Mouse (Mus musculus) gastrocnemius, adult 2 months (tissue): Measurements from ENCODE around the gene Rcn2. TPM values are rescaled to one million over a fixed set of nuclear protein-coding genes. Genes with fewer than 3 reads are reported as not detected.

ENCODE experiments used
- DNase-seq: peaks from one replicate; pipeline ENCODE4 v3.0.0; 2022
- H3K27ac ChIP-seq: fragments of 200-600 bp; 2 replicates; pipeline ENCODE4 v1.8.1; 2022; ENCODE audit warnings: mild to moderate bottlenecking
- H3K4me3 ChIP-seq: fragments of 200-600 bp; 2 replicates; pipeline ENCODE4 v1.8.1; 2022; ENCODE audit warnings: mild to moderate bottlenecking, moderate library complexity
- CTCF ChIP-seq: fragments of 200-600 bp; IDR thresholded peaks from 2 replicates; pipeline ENCODE4 v1.8.1; 2022; ENCODE audit warnings: antibody characterized with exemption, mild to moderate bottlenecking, moderate library complexity
- intact Hi-C: fragments of 180-260 bp; cut with DNase I; formaldehyde crosslinking; loops from one replicate; pipeline ENCODE4 v1.15.1; 2025
- total RNA-seq, 2 experiments: library from RNA; stranded (reverse); gene quantifications; 2 replicates each; pipeline ENCODE4 v1.2.3; 2021

Gene Rcn2
- total RNA-seq, 2 experiments from 2014 or later = 18.0 to 21.8 TPM

- DNase-seq = no peak
- H3K27ac ChIP-seq = no peak overlapping the region
- intact Hi-C loops = no loop called here
- TF ChIP-seq CTCF = no peak
- no peak overlapping the region for H3K4me3 ChIP-seq
These were observed 31.2 kb downstream of the Rcn2 start for GRCm38 (mm10) chr9:56072861-56073260.

- no peak for TF ChIP-seq CTCF
- intact Hi-C loops = no loop called here
These were observed 33.2 kb downstream of the Rcn2 start for GRCm38 (mm10) chr9:56074863-56075262.

GRCm38 (mm10) chr9:56075264-56075663 lies 33.6 kb downstream of the Rcn2 start:
- Histone ChIP-seq H3K4me3 (no peak overlapping the region), H3K27ac (peak overlapping the region; percentile 71)
- intact Hi-C loops = no loop called here
- peak; percentile 73 for TF ChIP-seq CTCF
- peak; percentile 66 for DNase-seq

More at GRCm38 (mm10) chr9:56074863-56075262, 33.2 kb downstream of the Rcn2 start:
- DNase-seq = no peak
- Histone ChIP-seq H3K4me3 (no peak overlapping the region), H3K27ac (peak overlapping the region; percentile 71)

GRCm38 (mm10) chr9:56075901-56076620 lies 34.4 kb downstream of the Rcn2 start:
- intact Hi-C loops = no loop called here
- DNase-seq = no peak
- TF ChIP-seq CTCF = no peak
- Histone ChIP-seq H3K4me3 (no peak overlapping the region), H3K27ac (peak overlapping the region; percentile 55)

- TF ChIP-seq CTCF = no peak
- intact Hi-C loops = no loop called here
These were observed 37.9 kb downstream of the Rcn2 start for GRCm38 (mm10) chr9:56079587-56079986.

GRCm38 (mm10) chr9:56086524-56086923 lies 44.9 kb downstream of the Rcn2 start:
- TF ChIP-seq CTCF = no peak
- intact Hi-C loops = no loop called here
- no peak for DNase-seq
- H3K27ac ChIP-seq = no peak overlapping the region
- no peak overlapping the region for H3K4me3 ChIP-seq

More at GRCm38 (mm10) chr9:56079587-56079986, 37.9 kb downstream of the Rcn2 start:
- Histone ChIP-seq H3K27ac (no peak overlapping the region), H3K4me3 (no peak overlapping the region)
- no peak for DNase-seq

- TF ChIP-seq CTCF = no peak
- peak; percentile 89 for DNase-seq
- peak within 1 kb of the TSS; percentile 78 for H3K27ac ChIP-seq
- H3K4me3 ChIP-seq = peak within 1 kb of the TSS; percentile 61
- intact Hi-C loops = no loop called here
These were observed 48.3 kb downstream of the Rcn2 start, which contains the start of gene Pstpip1 for GRCm38 (mm10) chr9:56089778-56090520. Gene Pstpip1, plus strand, starts transcription at chr9:56089962.

GRCm38 (mm10) chr9:56090546-56091225 lies 49.0 kb downstream of the Rcn2 start:
- intact Hi-C loops = no loop called here
- no peak for DNase-seq
- H3K4me3 ChIP-seq = peak overlapping the region; percentile 61
- peak overlapping the region; percentile 78 for H3K27ac ChIP-seq
- TF ChIP-seq CTCF = no peak

- peak overlapping the region; percentile 61; the same call in 1 of the 2 replicates for H3K4me3 ChIP-seq
- DNase-seq = no peak
- 0 out of 2 replicates have a peak overlapping the region, but pooled peaks have one; percentile 78 for H3K27ac ChIP-seq
- TF ChIP-seq CTCF = peak; percentile 39
- intact Hi-C loops = no loop called here
These were observed 50.5 kb downstream of the Rcn2 start for GRCm38 (mm10) chr9:56092102-56092501.

GRCm38 (mm10) chr9:56097584-56098298 lies 56.1 kb downstream of the Rcn2 start:
- TF ChIP-seq CTCF = no peak
- Histone ChIP-seq H3K27ac (no peak overlapping the region), H3K4me3 (no peak overlapping the region)
- intact Hi-C loops = no loop called here
- DNase-seq = no peak

- Histone ChIP-seq H3K4me3 (no peak overlapping the region), H3K27ac (no peak overlapping the region)
- TF ChIP-seq CTCF = no peak
- intact Hi-C loops = no loop called here
- no peak for DNase-seq
These were observed 58.4 kb downstream of the Rcn2 start for GRCm38 (mm10) chr9:56100041-56100522.

- TF ChIP-seq CTCF = no peak
- DNase-seq = no peak
- intact Hi-C loops = no loop called here
- Histone ChIP-seq H3K4me3 (no peak overlapping the region), H3K27ac (no peak overlapping the region)
These were observed 59.4 kb downstream of the Rcn2 start for GRCm38 (mm10) chr9:56101022-56101421.
